Mouse (Mus musculus) adrenal gland, postnatal 36 days (tissue): ENCODE results near the gene Sult3a1. TPM values are rescaled to one million over a fixed set of nuclear protein-coding genes. Genes with fewer than 3 reads are reported as not detected.
"Not testable (repeated sequence)": the region's sequence is repeated elsewhere in the genome, so short reads cannot be mapped to it uniquely, and the experiment has no call there.

Experiments
- DNase-seq, 2 experiments: peaks; one replicate each; pipeline ENCODE4 v3.0.0; 2021; ENCODE audit warnings: mixed read lengths in 1 of 2
- long read RNA-seq, 2 experiments: library from polyadenylated mRNA; stranded (forward); transcript quantifications; one replicate each; pipeline ENCODE4 v2.0.0; 2021; ENCODE audit warnings: borderline sequencing depth in 2 of 2
- total RNA-seq, 2 experiments: library from RNA; stranded (reverse); gene quantifications; 2 replicates each; pipeline ENCODE4 v1.2.3; 2021

Gene Sult3a1
- not detected for total RNA-seq
- long read RNA-seq, experiment 1, result 0 reads
- long read RNA-seq, experiment 2, partial matches to known transcripts, result 2 of 11 reads
- long read RNA-seq, experiment 2, other reads (novel, unspliced or antisense), result 9 of 11 reads

DNA sequence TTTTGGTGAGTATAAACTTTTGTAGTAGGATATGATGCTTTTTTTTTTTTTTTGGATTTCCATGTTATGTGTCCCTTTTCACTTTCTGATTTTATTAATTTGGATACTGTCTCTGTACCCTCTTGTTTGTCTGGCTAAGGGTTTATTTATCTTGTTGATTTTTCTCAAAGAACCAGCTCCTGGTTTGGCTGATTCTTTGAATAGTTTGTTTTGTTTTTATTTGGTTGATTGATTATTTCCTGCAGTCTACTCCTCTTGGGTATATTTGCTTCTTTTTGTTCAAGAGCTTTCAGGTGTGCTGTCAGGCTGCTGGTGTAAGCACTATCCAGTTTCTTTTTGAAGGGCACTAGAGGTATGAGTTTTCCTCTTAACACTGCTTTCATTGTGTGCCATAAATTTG lies at the start of gene Sult3a1:
Gene Sult3a1 (plus strand): TSS at position 301 of the 400 bp plus-strand sequence.
- no peak for DNase-seq

DNA sequence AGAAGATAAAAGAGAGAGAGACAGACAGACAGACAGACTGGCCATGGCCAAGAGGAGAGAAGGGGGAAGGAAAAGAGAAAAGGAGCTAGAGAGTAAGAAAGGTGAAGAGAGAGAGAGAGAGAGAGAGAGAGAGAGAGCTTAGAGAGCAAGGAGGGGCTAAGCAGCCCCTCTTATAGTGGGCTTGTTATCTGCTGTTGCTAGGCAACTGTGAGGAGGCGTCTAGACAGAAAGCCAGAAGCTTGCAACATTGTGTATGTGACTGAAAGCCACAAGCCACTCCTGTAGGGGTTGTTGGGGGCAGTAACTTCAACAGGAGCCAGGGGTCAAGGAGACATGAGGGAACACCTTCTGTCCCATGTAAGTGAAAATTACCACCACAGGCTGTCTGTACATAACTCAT lies 45.7 kb upstream of the Sult3a1 start:
- DNase-seq, result no peak

DNA sequence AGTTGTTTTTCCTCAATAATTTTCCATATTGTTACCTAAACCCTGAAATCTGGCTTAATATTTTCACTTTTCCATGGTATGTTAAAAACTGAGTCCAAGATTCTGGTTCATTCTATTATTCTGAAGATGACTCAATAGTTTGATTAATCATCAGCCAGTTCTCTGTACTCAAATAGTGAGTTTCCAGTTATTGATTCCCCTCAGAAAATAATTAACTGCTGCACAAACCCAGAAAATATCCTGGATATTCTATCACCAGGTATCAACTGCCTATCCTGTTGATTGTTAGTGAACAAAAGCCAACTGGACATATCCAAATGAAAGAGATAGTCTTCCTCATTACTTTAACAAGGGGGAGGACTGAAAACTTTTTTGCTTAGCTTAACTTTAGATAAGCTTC lies 43.3 kb upstream of the Sult3a1 start:
- no peak for DNase-seq

DNA sequence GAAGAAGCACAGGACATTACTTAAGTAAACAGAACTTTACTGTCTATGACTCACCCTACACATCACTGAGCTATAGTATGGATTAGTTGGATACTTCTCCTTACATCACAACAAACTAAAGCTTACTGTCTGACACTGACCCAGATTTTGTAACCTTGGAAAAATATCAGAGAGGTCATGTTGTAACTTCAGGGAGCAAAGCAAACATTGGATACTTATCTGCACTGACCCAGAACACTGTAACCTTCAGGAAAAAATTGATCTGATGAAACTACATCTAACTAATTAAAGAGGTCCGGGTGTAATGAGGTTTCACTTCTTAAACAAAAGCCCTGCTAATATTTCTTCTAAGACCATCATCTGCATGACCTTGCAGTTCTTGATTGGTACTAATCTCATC lies 40.6 kb upstream of the Sult3a1 start:
- DNase-seq, result peak in 1 of 2 experiments; percentile 2

DNA sequence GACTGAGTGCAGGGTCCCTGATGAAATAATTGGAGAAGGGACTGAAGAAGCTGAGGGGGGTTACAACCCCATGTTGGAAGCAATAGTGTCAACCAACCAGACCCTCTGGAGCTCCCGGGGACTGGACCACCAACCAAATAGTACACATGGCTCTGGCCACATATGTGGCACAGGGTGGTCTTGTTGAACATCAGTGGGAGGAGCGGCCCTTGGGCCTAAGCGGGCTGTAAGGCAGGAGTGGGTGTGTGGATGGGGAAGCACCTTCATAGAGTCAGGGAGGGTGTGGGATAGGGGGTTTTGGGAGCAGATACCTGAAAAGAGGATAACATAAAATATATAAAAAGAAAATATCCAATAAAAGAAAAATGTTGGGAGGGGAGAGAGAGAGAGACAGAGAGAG lies 36.6 kb upstream of the Sult3a1 start:
- DNase-seq, result no peak

DNA sequence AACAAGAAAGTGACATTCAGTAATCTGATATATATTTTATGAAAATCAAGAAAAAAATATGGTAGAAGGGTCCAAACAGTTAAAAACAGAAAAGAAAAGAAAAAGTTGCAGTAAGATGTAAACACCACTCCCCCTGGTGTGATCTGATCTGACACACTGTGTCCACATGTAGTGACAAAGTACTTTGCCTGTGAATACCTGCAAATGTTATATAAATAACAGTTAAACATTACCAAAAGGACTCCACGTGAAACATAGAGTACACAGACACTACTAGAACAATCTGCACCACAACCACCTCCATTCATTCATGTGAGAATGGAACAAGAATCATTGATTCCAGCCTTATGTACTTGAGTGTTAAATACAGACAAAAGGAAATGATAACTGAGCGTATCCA lies 8.5 kb downstream of the Sult3a1 start:
- DNase-seq, result no peak

DNA sequence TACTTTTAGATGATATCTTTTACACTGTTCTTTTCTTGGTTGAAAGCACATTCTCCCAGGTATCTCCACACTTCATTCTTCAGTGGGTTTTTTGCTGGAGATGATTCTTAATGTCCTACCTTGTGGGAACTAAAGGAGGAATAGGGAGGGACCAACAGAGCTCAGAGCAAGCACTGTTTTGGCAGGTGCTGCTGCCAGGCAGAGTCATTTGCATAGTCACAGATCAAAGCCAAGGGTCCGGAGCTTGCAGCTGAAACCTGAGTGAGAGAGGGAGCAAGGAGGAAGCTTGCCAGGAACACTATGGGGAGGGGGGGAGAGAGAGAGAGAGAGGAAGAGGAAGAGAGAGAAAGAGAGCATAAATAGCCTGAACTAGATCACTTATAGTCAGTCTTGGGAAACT lies 12.9 kb downstream of the Sult3a1 start:
- no peak for DNase-seq

DNA sequence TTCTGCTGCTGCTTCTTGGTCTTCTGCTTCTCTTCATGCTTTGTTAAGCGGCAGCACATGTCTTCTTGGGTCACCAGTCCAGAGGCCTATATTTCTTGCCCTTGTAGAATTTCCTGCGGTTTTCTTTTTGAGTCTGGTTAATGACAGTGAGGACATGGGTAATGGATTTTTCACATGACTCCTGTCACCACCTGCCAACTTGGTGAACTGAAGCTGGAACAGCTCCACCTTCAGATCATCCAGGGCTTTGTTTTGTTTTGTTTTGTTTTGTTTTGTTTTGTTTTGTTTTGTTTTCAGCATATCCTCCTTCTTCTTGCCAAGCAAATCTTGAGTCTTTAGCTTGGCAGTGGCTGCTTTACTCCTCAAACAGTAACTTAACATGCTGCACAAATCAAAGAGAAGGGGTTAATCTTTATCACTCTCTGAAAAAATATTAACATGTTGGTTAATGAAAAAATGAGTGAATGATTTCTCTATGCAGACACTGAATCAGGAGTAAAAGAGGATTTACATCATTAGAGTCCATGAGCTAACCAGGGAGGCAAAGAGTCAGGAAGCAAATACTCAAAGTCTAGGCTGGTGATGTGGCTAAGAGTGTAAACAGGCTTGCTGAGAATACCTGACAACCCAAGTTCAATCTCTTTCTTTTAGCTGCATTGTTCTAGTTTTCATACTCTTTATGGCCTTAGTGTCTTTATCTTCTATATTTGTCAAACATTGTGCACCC lies 15.3 kb downstream of the Sult3a1 start:
- DNase-seq, result no peak

DNA sequence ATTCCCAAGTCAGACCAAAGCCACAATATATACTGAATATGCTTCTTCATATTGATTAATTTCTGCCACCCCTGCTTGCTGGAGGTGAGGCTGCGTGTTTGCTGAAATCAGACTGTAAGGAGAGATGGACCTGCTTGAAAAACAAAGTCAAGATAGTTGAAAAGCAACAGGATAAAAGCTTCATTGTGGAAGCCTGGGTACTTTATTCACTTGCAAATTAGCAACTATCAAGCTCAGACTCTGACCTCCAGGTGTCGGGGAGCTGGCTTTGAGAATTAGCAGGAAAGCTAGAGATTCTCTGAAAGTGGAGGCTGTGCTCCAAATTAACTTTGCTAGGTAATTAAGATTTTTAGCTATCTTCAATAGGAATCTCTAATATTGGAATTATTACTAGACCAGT lies 24.9 kb downstream of the Sult3a1 start:
- not testable (repeated sequence) for DNase-seq

DNA sequence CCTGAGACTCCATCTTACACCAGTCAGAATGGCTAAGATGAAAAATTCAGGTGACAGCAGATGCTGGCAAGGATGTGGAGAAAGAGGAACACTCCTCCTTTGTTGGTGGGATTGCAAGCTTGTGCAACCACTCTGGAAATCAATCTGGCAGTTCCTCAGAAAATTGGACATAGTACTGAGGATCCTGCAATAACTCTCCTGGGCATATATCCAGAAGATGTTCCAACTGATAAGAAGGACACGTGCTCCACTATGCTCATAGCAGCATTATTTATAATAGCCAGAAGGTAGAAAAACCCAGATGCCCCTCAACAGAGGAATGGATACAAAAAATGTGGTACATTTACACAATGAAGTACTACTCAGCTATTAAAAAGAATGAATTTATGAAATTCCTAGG lies 44.0 kb downstream of the Sult3a1 start:
- DNase-seq, result not testable (repeated sequence)

DNA sequence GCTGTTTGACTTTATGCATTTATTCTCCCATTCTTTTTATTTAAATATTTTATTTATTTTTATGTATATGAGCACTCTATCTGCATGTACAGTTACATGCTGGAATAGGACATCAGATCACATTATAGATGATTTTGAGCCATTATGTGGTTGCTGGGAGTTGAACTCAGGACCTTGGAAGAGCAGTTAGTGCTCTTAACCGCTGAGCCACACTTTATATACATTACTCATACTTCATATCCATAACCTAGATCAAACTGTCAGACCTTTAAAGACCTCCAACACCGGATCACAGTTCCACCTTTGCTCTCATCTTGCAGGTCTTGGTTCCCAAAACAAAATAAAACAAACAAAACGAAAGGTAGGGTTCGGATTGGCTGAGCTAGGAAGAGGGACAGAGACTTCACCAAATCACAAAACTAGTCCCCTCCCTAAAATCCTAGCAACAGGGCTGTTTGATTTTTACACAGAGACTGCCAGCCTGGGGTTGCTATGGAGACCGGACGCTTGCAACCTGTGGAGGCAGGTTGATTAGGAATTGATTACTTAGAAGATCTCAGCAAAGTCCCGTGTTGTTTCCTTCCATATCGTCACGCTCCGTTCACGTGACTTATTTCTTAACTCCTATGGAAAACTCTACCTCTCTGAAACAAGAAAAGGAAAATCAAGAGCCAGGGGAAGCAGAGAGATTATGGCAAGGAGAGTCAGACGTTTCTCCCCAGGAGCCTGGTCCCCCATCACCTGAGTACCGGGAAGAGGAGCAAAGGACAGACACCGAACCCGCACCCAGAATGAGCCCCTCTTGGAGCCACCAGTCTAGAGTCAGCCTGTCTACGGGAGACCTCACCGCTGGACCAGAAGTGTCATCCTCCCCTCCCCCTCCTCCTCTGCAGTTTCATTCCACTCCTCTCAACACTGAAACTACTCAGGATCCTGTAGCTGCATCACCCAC lies 47.3 kb downstream of the Sult3a1 start, which contains the start of gene Rsph4a:
Gene Rsph4a (plus strand): TSS at position 582 of the 952 bp plus-strand sequence.
- peak; percentile 54 to 68 for DNase-seq

DNA sequence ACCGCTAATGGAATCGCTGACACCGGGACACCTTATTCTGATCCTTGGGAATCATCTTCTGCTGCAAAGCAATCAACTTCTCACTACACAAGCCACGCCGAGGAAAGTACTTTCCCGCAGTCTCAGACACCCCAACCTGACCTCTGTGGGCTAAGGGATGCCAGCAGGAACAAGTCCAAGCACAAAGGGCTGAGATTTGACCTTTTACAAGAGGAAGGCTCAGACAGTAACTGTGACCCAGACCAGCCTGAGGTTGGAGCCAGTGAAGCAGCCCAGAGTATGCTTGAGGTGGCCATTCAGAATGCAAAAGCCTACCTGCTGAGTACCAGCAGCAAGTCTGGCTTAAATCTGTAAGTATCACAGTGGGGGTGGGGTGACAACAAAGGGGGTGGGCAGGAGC lies 48.0 kb downstream of the Sult3a1 start:
- DNase-seq, result peak; percentile 7 to 17

Other genes with a start within 250 kb of the Sult3a1 start
- gene Clvs2, start 233.0 kb upstream of the Sult3a1 start, total RNA-seq, result under 1 TPM in 1 of 2 experiments, not detected in 1; 0.30 TPM
- not detected for gene Sult3a2, start 71.0 kb upstream of the Sult3a1 start, total RNA-seq
- 1 to 10 TPM in 1 of 2 experiments, under 1 TPM in 1; 0.20 to 1.1 TPM for gene Rsph4a, start 47.4 kb downstream of the Sult3a1 start, total RNA-seq
- 10 to 100 TPM; 14.6 to 15.5 TPM for gene Zup1, start 93.5 kb downstream of the Sult3a1 start, total RNA-seq
- 100 to 1,000 TPM in 1 of 2 experiments, 10 to 100 TPM in 1; 99.1 to 102 TPM for gene Rwdd1, start 161.9 kb downstream of the Sult3a1 start, total RNA-seq
- not detected for gene Trappc3l, start 179.9 kb downstream of the Sult3a1 start, total RNA-seq
- not detected for gene Calhm4, start 186.6 kb downstream of the Sult3a1 start, total RNA-seq
- gene Calhm5, start 238.8 kb downstream of the Sult3a1 start, total RNA-seq, result under 1 TPM; 0.23 to 0.26 TPM